Mouse (Mus musculus) stomach, embryonic 16.5 days (tissue): ENCODE data around the gene Btbd10. TPM values are rescaled to one million over a fixed set of nuclear protein-coding genes. Genes with fewer than 3 reads are reported as not detected.
A peak's percentile ranks its signal among the peaks of the same experiment; 100 is the strongest.

ENCODE experiments used
- ATAC-seq: fragments of 200-750 bp; cut with Nextera tagmentation; 2 replicates; pipeline ENCODE4 v1.8.0; 2017; ENCODE audit warnings: moderate number of reproducible peaks, moderate TSS enrichment; ENCODE audit not compliant: insufficient read depth, low FRiP score
- H3K27ac ChIP-seq: fragments of 300-500 bp; sonication (generic); 2 replicates; pipeline ENCODE4 v1.5.1; 2014; ENCODE audit warnings: low read length
- H3K27me3 ChIP-seq: fragments of 300-500 bp; sonication (generic); 2 replicates; pipeline ENCODE4 v1.6.1; 2014; ENCODE audit warnings: low read length, control low read depth, mixed read lengths; ENCODE audit not compliant: control insufficient read depth, insufficient read depth
- H3K36me3 ChIP-seq: fragments of 300-500 bp; sonication (generic); 2 replicates; pipeline ENCODE4 v1.6.1; 2014; ENCODE audit warnings: low read length; ENCODE audit not compliant: control insufficient read depth, insufficient read depth
- H3K4me1 ChIP-seq: fragments of 300-500 bp; sonication (generic); 2 replicates; pipeline ENCODE4 v1.6.1; 2014; ENCODE audit warnings: low read length, control low read depth, mixed read lengths; ENCODE audit not compliant: control insufficient read depth, insufficient read depth
- H3K4me2 ChIP-seq: fragments of 300-500 bp; sonication (generic); 2 replicates; pipeline ENCODE4 v1.6.1; 2014; ENCODE audit warnings: low read depth, low read length, mixed read lengths
- H3K4me3 ChIP-seq: fragments of 300-500 bp; sonication (generic); replicated peaks from 2 replicates; pipeline ENCODE4 v1.5.1; 2014; ENCODE audit warnings: mild to moderate bottlenecking, low read length
- H3K9ac ChIP-seq: fragments of 300-500 bp; sonication (generic); 2 replicates; pipeline ENCODE4 v1.6.1; 2014; ENCODE audit warnings: low read length
- H3K9me3 ChIP-seq: fragments of 300-500 bp; sonication (generic); replicated peaks from 2 replicates; pipeline ENCODE4 v1.6.1; 2016; ENCODE audit warnings: low read length, control low read depth; ENCODE audit not compliant: control insufficient read depth
- WGBS: fragments of 180-500 bp; shearing (Covaris S2); extraction: QIAGEN DNeasy Blood & Tissue Kit; methylation state at CpG from one replicate; pipeline ENCODE4 v1.1.7; 2014; 5-methylcytosine and 5-hydroxymethylcytosine counted together
- polyA plus RNA-seq: library from polyadenylated mRNA; unstranded; fragments of >200 nt; fragmentation: Nextera tagmentation; extraction: Ambion mirVana; gene quantifications from 2 replicates; pipeline ENCODE4 v1.2.1, GENCODE M21; 2015

Gene Btbd10
- polyA plus RNA-seq, 1 experiment from 2014 or later: 21.6 TPM

- Histone ChIP-seq H3K27ac (no peak overlapping the region), H3K9ac (no peak overlapping the region), H3K27me3 (no peaks in the 10 kb centered on the region), H3K9me3 (no peaks in the 10 kb centered on the region), H3K36me3 (no peaks in the 10 kb centered on the region), H3K4me2 (no peak overlapping the region), H3K4me3 (no peak overlapping the region), H3K4me1 (no peaks in the 10 kb centered on the region)
- whole genome bisulfite sequencing: 13% methylated on average over 2 of the region's 2 CpGs
- no peak for ATAC-seq
These were observed 57.4 kb downstream of the Btbd10 start for GRCm38 (mm10) chr7:113311784-113312183.

DNA sequence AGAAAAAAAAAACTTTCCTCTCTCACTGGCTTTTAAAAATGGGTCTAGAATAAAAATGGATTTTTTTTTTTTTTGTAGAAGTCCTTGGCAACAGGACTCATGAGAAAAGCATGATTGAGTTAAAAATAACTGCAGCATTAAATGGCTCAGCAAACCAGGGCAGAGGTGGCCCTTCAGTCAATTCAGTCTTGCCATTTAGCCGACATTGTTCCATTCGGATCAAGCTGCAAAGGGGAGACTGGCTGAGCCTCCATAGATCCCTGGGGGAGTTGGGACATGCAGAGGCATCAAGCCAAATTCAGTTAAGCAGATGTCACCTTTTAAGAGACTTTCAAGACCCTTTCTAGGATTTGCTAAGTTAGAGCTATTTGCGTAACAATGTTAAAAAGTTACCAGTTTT is 59.1 kb downstream of the Btbd10 start:
- no peaks in the 10 kb centered on the region for H3K4me1 ChIP-seq
- H3K9me3 ChIP-seq: no peaks in the 10 kb centered on the region
- H3K27ac ChIP-seq: no peak overlapping the region
- ATAC-seq: no peak
- no peaks in the 10 kb centered on the region for H3K36me3 ChIP-seq
- H3K4me3 ChIP-seq: no peak overlapping the region
- 66% methylated on average over 3 of the region's 3 CpGs for WGBS
- no peak overlapping the region for H3K4me2 ChIP-seq
- no peak overlapping the region for H3K9ac ChIP-seq
- H3K27me3 ChIP-seq: no peaks in the 10 kb centered on the region

DNA sequence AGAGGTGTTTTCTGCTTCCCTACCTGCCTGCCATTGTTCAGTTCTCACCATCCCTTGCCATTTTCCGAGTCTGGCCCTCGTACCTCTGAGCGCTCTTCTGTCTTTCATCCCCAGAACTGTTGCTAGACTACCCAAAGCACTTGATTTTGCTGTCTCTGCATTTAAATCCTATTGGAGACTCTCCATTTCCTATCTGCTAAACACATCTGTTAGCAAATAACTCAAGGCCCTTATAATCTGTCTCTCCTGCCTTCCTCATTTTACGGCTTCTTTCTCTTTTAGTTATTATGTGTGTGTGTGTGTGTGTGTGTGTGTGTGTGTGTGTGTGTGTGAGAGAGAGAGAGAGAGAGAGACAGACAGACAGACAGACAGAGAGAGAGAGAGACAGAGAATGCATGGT is 71.4 kb downstream of the Btbd10 start:
- 0 out of 2 replicates have a peak, but pooled peaks cover 4% of the 10 kb centered on the region for H3K4me1 ChIP-seq
- no peak overlapping the region for H3K27ac ChIP-seq
- ATAC-seq: no peak
- no peaks in the 10 kb centered on the region for H3K9me3 ChIP-seq
- H3K36me3 ChIP-seq: no peaks in the 10 kb centered on the region
- 90% methylated on average over 4 of the region's 4 CpGs for WGBS
- no peak overlapping the region for H3K4me3 ChIP-seq
- H3K9ac ChIP-seq: no peak overlapping the region
- no peaks in the 10 kb centered on the region for H3K27me3 ChIP-seq
- H3K4me2 ChIP-seq: no peak overlapping the region

DNA sequence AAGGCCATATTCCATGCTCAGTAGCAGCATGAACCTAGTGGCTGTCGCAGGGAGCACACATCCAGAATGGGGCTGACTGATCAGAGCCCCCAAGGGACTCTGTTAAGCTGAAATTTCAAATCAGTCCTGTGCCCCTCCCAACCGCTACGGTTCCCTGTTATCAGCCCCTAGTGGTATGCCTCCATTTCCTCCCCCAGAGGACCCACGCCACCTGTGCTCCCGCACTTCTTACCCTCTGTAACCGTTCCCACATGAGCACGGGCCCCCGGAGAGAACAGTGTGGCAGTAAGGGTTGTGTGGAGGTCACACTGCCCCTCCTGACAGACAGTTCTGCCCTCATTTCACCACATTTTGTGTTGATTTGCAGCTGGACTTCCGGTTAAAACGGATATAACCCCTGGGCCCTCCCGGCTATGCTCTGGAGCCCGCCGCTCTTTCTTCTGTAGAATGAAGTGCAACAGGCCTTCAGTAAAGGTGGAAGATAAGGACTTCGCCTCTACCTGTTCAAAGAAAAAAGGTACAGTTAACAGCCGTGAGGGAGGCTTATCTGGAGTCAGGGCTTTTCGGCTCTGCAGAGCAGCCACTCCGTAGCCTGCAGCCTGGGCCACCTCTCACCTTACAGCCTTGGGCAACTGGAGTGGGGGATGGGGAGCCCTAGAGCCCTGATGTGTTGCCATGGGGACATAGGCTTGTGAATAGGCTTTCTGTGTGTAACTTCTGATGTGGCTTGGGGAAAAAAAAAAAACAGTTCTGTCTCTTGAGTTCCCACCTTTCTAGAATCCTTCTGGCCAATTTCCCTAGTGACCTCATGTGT is 73.9 kb downstream of the Btbd10 start:
- 34% methylated on average over 17 of the region's 17 CpGs for WGBS
- no peaks in the 10 kb centered on the region for H3K9me3 ChIP-seq

GRCm38 (mm10) chr7:113294598-113294997 is 74.6 kb downstream of the Btbd10 start:
- no peak overlapping the region for H3K27ac ChIP-seq
- H3K27me3 ChIP-seq: no peaks in the 10 kb centered on the region
- WGBS: 79% methylated on average over 6 of the region's 6 CpGs

More for the DNA sequence above, 73.9 kb downstream of the Btbd10 start:
- Histone ChIP-seq H3K36me3 (0 out of 2 replicates have a peak, but pooled peaks cover 5% of the 10 kb centered on the region), H3K27ac (peak overlapping the region; percentile 66; the same call in 1 of the 2 replicates), H3K4me1 (0 out of 2 replicates have a peak, but pooled peaks cover 4% of the 10 kb centered on the region), H3K4me2 (peak overlapping the region; percentile 27), H3K27me3 (no peaks in the 10 kb centered on the region), H3K9ac (peak overlapping the region; percentile 21; the same call in 1 of the 2 replicates), H3K4me3 (no peak overlapping the region)
- ATAC-seq: peak; percentile 72

GRCm38 (mm10) chr7:113292193-113292592 is 77.0 kb downstream of the Btbd10 start:
- Histone ChIP-seq H3K4me3 (no peak overlapping the region), H3K9me3 (no peaks in the 10 kb centered on the region), H3K4me1 (0 out of 2 replicates have a peak, but pooled peaks cover 4% of the 10 kb centered on the region), H3K36me3 (peaks cover 5% of the 10 kb centered on the region; the same call in 1 of the 2 replicates), H3K9ac (no peak overlapping the region), H3K27ac (no peak overlapping the region), H3K27me3 (no peaks in the 10 kb centered on the region), H3K4me2 (no peak overlapping the region)
- WGBS: 60% methylated on average over 4 of the region's 4 CpGs
- no peak for ATAC-seq

More at GRCm38 (mm10) chr7:113294598-113294997, 74.6 kb downstream of the Btbd10 start:
- Histone ChIP-seq H3K9me3 (no peaks in the 10 kb centered on the region), H3K4me3 (no peak overlapping the region), H3K4me1 (0 out of 2 replicates have a peak, but pooled peaks cover 4% of the 10 kb centered on the region), H3K9ac (no peak overlapping the region), H3K4me2 (no peak overlapping the region), H3K36me3 (peaks cover 5% of the 10 kb centered on the region; the same call in 1 of the 2 replicates)
- no peak for ATAC-seq

- Histone ChIP-seq H3K4me2 (no peak overlapping the region), H3K4me3 (no peak overlapping the region), H3K9me3 (no peaks in the 10 kb centered on the region), H3K27me3 (no peaks in the 10 kb centered on the region), H3K36me3 (peaks cover 5% of the 10 kb centered on the region; the same call in 1 of the 2 replicates), H3K9ac (no peak overlapping the region), H3K4me1 (0 out of 2 replicates have a peak, but pooled peaks cover 4% of the 10 kb centered on the region), H3K27ac (no peak overlapping the region)
- ATAC-seq: no peak
- WGBS: 73% methylated on average over 5 of the region's 5 CpGs
These were observed 77.5 kb downstream of the Btbd10 start for GRCm38 (mm10) chr7:113291741-113292140.

- peaks cover 5% of the 10 kb centered on the region; the same call in 1 of the 2 replicates for H3K36me3 ChIP-seq
- no peaks in the 10 kb centered on the region for H3K4me1 ChIP-seq
- no peak overlapping the region for H3K4me2 ChIP-seq
- no peak for ATAC-seq
- whole genome bisulfite sequencing: 67% methylated on average over 1 of the region's 1 CpGs
- no peaks in the 10 kb centered on the region for H3K27me3 ChIP-seq
- H3K9me3 ChIP-seq: no peaks in the 10 kb centered on the region
- H3K4me3 ChIP-seq: no peak overlapping the region
- H3K27ac ChIP-seq: no peak overlapping the region
- H3K9ac ChIP-seq: no peak overlapping the region
These were observed 80.0 kb downstream of the Btbd10 start for GRCm38 (mm10) chr7:113289211-113289610.

- no peak overlapping the region for H3K4me2 ChIP-seq
- WGBS: 80% methylated on average over 2 of the region's 2 CpGs
- no peak overlapping the region for H3K4me3 ChIP-seq
- no peak for ATAC-seq
- no peaks in the 10 kb centered on the region for H3K4me1 ChIP-seq
- H3K27ac ChIP-seq: no peak overlapping the region
- no peak overlapping the region for H3K9ac ChIP-seq
- H3K36me3 ChIP-seq: peaks cover 6% of the 10 kb centered on the region; the same call in 1 of the 2 replicates
- H3K27me3 ChIP-seq: no peaks in the 10 kb centered on the region
- no peaks in the 10 kb centered on the region for H3K9me3 ChIP-seq
These were observed 83.8 kb downstream of the Btbd10 start for GRCm38 (mm10) chr7:113285405-113285804.
